Mouse (Mus musculus): ENCODE data around the gene Ube4a.

Gene Ube4a

DNA sequence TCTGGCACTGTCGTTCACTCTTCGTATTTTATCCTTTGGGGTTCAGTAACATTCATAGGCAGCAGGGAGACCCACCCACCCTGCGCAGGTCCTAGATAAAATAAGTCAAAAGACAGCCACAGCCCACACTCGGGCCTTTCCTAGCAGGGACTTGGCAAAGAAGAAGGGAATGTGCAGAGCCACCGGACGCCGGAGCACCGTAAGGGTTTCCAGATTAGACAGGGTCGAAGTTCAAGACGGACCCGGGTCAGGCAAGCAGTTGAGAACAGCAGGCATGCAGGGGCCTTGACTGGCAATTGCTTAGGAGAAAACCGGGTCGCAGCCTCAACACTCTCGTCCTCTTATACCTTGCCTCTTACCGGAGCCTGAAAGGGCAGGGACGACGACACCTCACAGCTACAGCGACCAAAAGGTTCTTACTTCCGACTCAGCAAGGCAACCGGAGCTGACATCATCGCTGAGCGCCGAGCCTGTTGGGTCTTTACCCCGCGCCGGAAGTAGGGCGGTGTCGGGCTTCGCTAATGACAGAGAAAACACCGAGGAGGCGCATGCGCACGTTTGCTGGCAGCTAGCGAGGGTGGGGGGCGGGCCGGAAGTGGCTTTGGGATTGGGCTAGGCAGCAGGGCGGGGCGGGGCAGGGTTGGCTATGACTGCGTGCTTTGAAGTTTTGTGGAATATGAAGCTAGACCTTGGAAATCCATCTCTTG lies at the start of gene Ube4a:
Gene Ube4a, minus strand, starts transcription at position 475 of the 707 bp plus-strand sequence.
- peak; percentile 96 for DNase-seq (ENCODE audit: low read depth, low spot score)

- no peak for DNase-seq (ENCODE audit: low read depth, low spot score)
These were observed 49.5 kb upstream of the Ube4a start for GRCm38 (mm10) chr9:45014879-45015278.

- DNase-seq (ENCODE audit: low read depth, low spot score): no peak
These were observed 45.9 kb upstream of the Ube4a start for GRCm38 (mm10) chr9:45011291-45011690.

- DNase-seq (ENCODE audit: low read depth, low spot score): no peak
These were observed 45.1 kb upstream of the Ube4a start for GRCm38 (mm10) chr9:45010461-45010860.

DNA sequence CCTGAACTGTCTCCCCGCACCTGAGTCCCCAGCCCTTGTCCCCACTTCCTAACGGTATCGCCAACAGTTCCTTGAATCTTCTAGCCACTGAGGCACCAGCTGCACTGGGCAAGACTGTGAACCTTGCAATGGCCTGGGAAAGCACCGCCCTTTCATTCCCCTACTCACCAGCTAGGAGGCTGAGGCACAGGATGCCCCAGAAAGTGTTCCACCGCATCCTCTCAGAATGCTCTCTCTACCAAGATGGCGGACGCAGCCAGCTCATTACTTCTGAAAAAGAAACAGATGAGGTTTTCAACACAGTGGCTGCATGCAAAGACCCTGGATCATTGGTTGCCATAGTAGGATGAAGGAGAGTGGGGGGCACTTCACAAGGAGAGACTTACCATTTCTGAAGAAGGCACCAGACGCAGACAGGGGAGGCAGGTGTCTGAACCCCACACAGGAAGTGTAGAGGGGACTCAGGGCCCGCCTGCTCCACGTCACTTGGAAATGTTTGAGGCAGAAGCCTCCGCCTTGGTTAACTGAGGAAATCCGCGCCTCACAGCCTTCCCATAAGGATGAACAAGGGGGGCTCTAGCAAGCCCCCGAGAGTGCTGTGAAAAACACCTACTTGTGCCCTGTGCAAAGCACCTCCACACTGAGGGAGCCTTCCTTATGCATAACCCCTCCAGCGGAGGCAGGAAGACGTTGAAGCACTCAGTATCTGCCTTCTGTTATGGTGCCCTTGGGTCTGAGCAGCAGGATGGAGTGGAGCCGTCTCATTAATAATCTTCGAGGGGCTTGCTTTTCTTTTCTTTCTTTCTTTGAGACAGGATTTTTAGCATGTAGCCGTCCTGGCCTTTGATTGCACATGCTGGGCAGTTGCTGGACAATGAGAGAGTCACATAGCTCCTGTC lies 44.0 kb upstream of the Ube4a start, which contains the start of gene Cd3e:
Gene Cd3e, minus strand, starts transcription at position 448 of the 899 bp plus-strand sequence.
- no peak for DNase-seq (ENCODE audit: low read depth, low spot score)

DNA sequence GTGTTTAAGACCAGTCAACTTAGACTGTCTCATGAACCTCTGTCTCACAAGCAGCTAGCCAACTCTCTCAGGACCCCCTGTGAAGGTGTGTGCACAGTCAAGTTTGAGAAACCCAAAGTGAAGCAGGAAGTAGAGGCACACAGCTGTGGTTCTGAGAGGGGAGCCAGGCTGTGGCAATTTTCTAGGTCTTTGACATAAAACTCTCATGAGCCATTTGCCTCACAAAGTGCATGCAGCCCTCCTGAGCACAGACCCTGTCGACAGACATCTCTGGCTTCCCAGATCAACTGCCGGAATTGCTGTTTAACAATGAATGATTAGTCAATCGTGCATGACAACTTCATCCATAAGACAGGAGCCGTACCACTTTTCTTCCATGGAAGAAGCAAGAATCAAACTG lies 42.9 kb upstream of the Ube4a start:
- no peak for DNase-seq (ENCODE audit: low read depth, low spot score)

GRCm38 (mm10) chr9:45007404-45007803 lies 42.0 kb upstream of the Ube4a start:
- no peak for DNase-seq (ENCODE audit: low read depth, low spot score)

GRCm38 (mm10) chr9:45000249-45000648 lies 34.8 kb upstream of the Ube4a start:
- no peak for DNase-seq (ENCODE audit: low read depth, low spot score)

DNA sequence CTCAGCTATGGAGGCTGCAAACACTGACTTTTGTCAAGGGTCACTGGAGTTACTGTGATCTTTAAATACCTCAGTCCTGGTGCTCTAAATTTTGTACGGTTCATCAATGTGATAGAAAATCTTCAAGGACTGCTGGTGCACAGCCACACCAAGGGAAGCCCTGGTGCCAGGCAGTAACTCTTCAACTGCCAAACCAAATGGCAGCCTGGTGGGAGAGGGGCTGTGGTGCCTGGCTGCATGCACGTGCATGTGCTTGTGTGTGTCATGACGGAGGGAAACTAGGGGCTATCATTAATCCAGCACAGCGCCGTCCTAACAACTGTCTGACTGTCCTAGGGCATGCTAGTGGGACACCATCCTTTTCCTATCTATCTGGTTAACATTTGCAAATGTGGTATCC lies 34.4 kb upstream of the Ube4a start:
- no peak for DNase-seq (ENCODE audit: low read depth, low spot score)

- no peak for DNase-seq (ENCODE audit: low read depth, low spot score)
These were observed 33.8 kb upstream of the Ube4a start for GRCm38 (mm10) chr9:44999171-44999570.

DNA sequence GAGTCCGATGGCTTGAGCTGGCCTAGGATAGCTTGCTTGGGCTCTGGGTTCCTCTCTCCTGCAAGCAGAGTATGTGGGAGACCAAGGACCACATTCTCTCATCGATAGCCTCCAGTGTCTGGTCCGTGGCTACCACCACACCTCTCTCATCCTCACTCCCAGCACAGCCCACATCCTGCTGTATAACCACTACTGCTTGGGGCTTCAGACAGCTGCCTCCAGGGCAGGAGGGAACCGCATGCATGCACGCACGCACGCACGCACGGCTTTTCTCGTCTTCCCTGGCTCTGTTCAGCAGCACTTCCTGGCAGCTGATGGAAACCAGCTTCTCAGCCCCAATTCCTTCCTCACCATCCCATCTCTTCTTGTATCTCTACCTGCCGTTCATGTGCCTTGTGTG lies 32.7 kb upstream of the Ube4a start:
- DNase-seq (ENCODE audit: low read depth, low spot score): no peak

- DNase-seq (ENCODE audit: low read depth, low spot score): no peak
These were observed 31.2 kb upstream of the Ube4a start for GRCm38 (mm10) chr9:44996590-44996989.

DNA sequence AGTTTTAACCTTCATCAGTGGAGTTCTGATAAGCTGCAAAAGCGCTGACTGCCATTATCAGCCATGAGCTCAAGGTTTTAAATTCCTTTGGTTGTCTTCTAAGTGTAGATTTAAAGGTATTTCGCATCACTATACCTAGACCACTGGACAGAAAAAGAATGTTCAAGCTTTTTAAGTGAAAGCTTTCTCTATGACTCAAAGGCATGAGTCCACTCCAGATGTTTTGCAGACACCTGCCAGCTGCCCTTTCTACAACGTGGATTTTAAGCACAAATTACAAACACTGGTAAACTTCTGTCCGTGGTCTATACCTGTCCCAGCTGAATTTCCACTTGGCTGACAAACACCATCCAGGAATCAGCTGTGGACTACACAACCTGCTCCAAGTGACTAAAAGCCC lies 29.6 kb upstream of the Ube4a start:
- DNase-seq (ENCODE audit: low read depth, low spot score): no peak

- DNase-seq (ENCODE audit: low read depth, low spot score): no peak
These were observed 27.9 kb upstream of the Ube4a start for GRCm38 (mm10) chr9:44993268-44993667.

DNA sequence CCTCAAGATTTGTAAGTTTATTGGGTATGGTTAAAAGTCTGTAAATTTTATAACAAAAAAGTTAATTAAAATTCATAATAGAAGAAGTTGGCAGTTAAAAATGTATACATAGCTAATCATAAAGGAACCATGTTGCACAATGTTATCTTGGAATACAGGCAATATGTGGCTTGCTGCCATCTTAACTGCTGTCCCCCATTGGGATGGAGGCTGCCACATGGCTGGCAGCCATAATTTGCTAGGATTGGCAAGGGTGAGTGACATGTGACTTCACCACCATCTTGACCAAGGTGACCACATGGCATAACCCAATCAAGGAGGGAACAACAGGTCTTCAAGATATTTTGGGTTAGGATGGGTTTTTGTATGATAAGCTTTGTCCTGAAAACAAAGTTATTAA lies 26.9 kb upstream of the Ube4a start:
- DNase-seq (ENCODE audit: low read depth, low spot score): no peak

GRCm38 (mm10) chr9:44991821-44992220 lies 26.4 kb upstream of the Ube4a start:
- no peak for DNase-seq (ENCODE audit: low read depth, low spot score)

DNA sequence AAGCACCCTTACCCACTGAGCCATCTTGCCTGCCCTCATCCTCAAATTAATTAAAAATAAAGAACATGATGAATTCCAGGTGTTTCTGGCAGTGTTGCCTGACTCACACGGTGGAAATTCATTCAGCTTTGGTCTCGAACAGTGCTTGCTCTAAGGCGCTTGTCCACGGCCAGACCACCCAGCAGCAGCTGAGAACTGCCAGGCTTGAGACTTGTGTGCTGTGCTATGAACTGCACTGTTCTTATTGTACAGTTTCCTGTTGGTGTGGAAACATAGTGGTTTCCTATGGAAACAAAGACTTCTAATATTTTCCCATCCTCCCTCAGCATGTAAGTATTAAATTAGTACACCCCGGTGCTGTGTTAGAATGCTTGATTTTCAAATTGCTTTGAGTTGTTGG lies 21.6 kb upstream of the Ube4a start:
- no peak for DNase-seq (ENCODE audit: low read depth, low spot score)

GRCm38 (mm10) chr9:44986242-44986781 lies 20.9 kb upstream of the Ube4a start:
- DNase-seq (ENCODE audit: low read depth, low spot score): no peak

GRCm38 (mm10) chr9:44985721-44986161 lies 20.3 kb upstream of the Ube4a start:
- DNase-seq (ENCODE audit: low read depth, low spot score): no peak

- no peak for DNase-seq (ENCODE audit: low read depth, low spot score)
These were observed 17.6 kb upstream of the Ube4a start for GRCm38 (mm10) chr9:44983001-44983400.

DNA sequence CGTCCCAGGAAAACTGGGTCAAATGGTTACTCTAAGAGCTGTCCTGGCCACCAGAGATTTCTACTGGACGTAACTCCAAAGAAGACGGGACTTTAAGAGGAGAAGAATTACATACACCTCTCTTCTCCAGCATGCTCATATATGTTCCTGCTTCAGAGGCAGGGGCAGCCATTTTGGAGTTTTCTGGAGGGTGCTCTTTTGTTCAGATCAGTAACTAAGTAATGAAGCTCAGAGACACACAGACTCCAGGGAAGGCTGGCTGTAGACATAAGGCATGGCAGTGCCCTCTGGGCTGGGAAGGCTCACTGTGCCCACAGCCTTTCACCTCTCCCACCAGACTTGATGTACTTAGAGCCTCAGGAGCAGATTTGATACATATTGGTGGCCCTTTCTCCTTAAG lies 17.1 kb upstream of the Ube4a start:
- no peak for DNase-seq (ENCODE audit: low read depth, low spot score)

GRCm38 (mm10) chr9:44982081-44982480 lies 16.7 kb upstream of the Ube4a start:
- DNase-seq (ENCODE audit: low read depth, low spot score): no peak

Measured in brain, embryonic 18.5 days (tissue).